Mouse (Mus musculus): ENCODE measurements around the gene Gm49325. TPM values are rescaled to one million over a fixed set of nuclear protein-coding genes. Genes with fewer than 3 reads are reported as not detected.

Gm49325 gene
- total RNA-seq, 2 experiments from 2014 or later, result 8.4 to 8.6 TPM

DNA sequence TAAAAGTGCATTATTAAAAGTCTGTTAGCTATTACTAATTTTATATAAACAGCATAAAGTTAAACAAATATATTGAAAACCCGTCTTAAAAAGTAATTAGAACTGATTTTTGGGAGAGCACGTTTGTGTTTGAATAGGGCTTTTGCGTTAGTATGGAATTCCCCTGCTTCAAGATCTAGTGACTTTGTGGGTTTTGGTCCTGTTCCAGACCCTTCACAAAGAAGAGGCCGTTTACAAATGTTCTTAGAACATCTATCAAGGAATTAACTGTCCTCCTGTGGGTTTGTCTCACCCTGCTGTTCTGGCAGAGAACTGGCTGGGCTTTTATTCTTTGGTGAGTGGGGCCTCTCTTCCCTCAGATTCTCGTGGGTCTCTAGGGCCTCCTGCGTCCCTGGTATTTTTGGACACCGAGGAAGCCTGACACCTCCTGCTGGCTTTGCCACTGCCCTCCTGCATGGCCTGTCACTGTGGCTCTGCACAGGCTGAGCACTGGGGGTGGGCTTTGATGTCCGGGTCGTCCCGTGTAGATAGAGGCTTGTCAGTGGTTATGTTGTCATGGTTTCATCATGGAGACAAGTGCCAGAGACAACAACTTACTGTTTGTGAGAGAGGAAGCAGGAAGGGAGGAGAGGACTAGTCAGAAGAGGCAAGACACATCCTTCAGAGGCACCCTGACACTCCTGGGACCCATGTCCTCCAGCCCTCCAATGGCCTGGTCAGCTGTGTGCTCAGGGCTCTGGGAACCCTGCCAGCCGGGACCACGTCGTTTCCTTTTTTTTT, 28.6 kb downstream of the Gm49325 start:
- intact Hi-C loops (cut with DNase I), result no loop called here
- no peak for TF ChIP-seq CTCF (IDR thresholded peaks at IDR 0.05)
- peak overlapping the region; percentile 61 for H3K27ac ChIP-seq
- peak overlapping the region; percentile 9; the same call in 1 of the 2 replicates for H3K4me3 ChIP-seq
- no peak for DNase-seq

DNA sequence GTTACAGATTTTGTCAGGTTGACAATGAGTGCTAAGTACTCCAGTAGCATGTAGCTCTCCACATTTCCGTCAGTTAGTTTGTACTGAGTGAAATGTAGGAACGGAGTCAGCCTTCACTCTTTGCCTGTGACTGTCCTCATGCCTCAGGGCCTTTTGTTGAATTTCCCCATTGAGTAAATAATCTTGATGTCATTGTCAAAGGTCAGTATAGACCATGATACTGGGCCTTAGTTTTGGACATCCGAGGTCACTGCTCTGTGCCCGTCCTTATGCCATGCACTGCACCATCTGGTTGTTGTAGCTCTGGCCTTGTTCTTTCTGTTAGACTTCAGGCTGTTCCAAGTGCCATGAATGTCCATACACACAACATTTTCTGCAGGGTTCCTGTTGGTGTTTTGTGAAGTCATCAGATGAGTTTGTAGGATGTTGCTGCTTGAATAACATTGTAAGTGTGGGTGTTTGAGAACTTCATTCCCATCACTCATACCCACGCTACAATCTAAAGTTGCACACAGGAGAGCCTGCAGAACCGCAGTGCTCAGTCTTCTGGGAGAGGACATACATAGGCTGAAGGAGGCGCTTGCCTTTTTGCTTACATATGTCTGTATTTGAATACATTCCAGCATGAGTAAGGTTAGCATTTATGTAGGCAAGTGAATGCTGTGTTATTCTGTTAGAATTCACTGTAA, 30.4 kb downstream of the Gm49325 start:
- Histone ChIP-seq H3K4me3 (no peak overlapping the region), H3K27ac (no peak overlapping the region)
- DNase-seq, result no peak
- intact Hi-C loops (cut with DNase I), result no loop called here
- TF ChIP-seq CTCF (IDR thresholded peaks at IDR 0.05), result no peak

DNA sequence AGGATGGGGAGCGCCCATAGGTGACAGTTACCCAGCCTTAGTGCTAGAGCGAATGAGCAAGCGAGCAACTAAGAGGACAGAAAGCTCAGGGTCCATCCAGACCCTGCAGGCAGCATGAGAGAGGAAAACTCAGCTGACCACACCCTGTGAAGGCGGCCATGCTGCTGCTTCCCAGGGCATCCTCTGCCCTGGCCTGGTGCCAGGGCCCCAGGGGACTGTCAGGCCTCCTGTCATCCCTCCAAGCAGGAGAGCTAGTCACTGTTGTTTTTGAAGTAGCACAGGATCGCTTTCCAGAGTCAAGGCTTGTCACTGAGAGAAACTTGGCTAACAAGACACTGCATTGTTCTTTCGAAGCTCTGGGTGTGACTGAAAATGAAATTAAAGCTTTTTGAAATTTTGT, 33.0 kb downstream of the Gm49325 start:
- Histone ChIP-seq H3K27ac (peak overlapping the region; percentile 49), H3K4me3 (no peak overlapping the region)
- TF ChIP-seq CTCF (IDR thresholded peaks at IDR 0.05), result no peak
- no peak for DNase-seq
- intact Hi-C loops (cut with DNase I), result no loop called here

DNA sequence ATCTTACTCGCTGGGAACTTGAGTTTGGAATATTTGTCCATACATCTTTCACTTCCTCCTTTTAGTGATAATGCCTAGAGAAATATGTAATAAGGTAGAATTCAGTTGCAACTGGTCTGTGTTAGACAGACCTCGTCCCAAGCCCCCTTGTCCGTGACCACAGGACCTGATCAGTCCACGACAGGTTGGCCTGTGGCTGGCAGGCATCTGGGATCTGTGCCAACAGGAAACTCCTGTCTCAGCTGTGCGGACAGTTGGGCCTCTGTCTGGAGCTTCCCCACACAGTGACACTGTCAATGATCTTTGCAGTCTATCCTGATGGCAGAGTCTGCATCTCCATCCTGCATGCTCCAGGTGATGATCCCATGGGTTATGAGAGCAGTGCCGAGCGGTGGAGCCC, 37.2 kb downstream of the Gm49325 start:
- intact Hi-C loops (cut with DNase I), result no loop called here
- TF ChIP-seq CTCF (IDR thresholded peaks at IDR 0.05), result no peak
- no peak for DNase-seq
- Histone ChIP-seq H3K4me3 (no peak overlapping the region), H3K27ac (no peak overlapping the region)

- Histone ChIP-seq H3K4me3 (no peak overlapping the region), H3K27ac (no peak overlapping the region)
- TF ChIP-seq CTCF (IDR thresholded peaks at IDR 0.05), result no peak
- intact Hi-C loops (cut with DNase I), result no loop called here
- no peak for DNase-seq
Measured at GRCm38 (mm10) chr10:77645571-77645970, 39.6 kb downstream of the Gm49325 start.

DNA sequence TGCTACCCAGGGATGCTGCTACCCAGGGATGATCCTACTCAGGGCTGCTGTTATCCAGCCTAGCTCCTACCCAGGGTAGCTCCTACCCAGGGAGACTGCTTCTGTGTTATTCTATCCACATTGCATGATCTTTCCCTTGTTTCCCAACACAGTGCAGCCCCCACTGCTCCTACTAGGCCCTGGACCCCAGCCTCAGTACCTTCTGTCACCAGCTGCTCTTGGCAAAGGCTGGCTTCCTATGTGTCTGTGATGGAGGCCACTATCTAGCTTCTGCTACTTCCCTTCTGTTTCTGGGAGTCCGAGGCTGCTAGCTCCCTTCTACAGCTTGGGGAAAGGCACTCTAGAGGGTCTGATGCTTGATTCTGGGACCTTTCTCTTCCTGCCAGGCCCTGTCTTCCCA, 41.5 kb downstream of the Gm49325 start:
- DNase-seq, result no peak
- no peak overlapping the region for H3K4me3 ChIP-seq
- TF ChIP-seq CTCF (IDR thresholded peaks at IDR 0.05), result no peak
- H3K27ac ChIP-seq, result no peak overlapping the region
- intact Hi-C loops (cut with DNase I), result no loop called here

GRCm38 (mm10) chr10:77647901-77648300, 41.9 kb downstream of the Gm49325 start:
- no peak overlapping the region for H3K27ac ChIP-seq
- no peak overlapping the region for H3K4me3 ChIP-seq
- DNase-seq, result no peak
- no peak for TF ChIP-seq CTCF (IDR thresholded peaks at IDR 0.05)
- intact Hi-C loops (cut with DNase I), result no loop called here

- Histone ChIP-seq H3K4me3 (no peak overlapping the region), H3K27ac (no peak overlapping the region)
- intact Hi-C loops (cut with DNase I), result no loop called here
- no peak for TF ChIP-seq CTCF (IDR thresholded peaks at IDR 0.05)
- no peak for DNase-seq
Measured at GRCm38 (mm10) chr10:77652046-77652445, 46.0 kb downstream of the Gm49325 start.

DNA sequence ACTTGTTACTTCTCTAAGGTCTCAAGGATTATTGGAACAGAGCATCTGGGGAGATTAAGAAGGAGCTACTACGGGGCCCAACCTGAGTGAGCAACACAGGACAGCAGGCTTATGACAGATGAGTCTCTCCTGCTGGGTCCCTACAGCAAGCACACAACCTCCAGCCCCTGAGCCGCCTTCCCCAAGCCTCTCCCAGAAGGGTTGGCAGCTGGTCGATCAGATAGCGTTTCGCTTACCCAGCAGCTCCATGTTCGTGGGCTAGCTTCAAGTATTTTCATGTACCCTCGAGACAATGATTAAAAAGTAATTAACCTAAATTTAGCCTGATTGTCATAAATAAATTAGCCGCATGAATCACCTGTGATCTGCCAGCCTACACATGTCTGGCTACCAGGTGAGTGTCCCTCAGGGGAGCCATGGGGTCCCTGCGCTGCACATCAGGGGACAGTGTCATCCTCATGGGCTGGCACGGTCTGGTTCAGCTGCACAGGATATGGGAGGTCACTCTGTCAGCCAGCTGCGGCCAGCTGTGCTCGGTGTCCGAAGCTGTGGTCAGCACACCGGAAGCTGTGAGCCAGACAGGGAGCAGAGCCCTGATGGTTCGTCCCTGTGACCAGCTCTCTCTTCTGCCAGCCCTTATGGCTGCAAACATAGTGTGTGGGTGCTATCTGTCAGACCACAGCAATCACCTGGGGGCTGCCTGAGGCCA, 52.4 kb downstream of the Gm49325 start:
- TF ChIP-seq CTCF (IDR thresholded peaks at IDR 0.05), result no peak
- intact Hi-C loops (cut with DNase I), result no loop called here
- no peak for DNase-seq
- no peak overlapping the region for H3K27ac ChIP-seq
- H3K4me3 ChIP-seq, result no peak overlapping the region

DNA sequence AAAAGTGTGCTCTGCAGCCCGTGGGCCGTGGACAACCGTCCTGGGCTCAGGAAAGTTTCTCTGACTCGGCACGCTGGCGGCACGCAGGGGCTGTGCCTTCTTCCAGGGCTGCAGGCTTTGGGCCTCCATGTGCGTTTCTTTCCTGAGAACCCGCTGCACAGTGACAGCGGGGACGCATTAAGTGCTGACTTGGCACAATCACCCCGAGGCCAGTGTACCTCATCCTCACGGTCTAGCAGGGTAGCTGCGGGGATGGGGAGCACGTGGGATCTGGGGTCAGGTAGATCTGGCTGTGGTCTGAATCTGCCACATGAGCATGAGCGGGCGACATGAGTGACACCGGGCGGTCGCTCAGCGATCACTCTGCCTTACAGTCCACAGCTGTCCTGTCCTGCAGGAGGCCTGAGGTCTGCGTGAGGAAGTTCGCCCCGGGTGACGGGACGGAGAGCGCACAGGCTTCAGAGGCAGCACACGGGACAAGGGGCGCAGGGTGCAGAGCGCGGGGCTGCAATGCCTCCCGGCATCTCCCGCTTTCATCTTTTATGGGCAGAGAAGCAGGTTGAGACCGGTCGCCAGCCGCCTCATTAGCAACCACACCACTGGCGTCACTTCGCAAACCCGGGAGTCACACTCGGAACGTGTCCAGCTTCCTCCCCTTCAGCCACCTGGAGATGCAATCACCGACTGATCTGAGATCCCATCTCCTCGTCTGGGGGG, 58.1 kb downstream of the Gm49325 start:
- no peak for DNase-seq
- TF ChIP-seq CTCF (IDR thresholded peaks at IDR 0.05), result no peak
- Histone ChIP-seq H3K27ac (no peak overlapping the region), H3K4me3 (no peak overlapping the region; the same call in 1 of the 2 replicates)
- intact Hi-C loops (cut with DNase I), result no loop called here

GRCm38 (mm10) chr10:77666342-77666741, 60.3 kb downstream of the Gm49325 start:
- no peak overlapping the region for H3K27ac ChIP-seq
- TF ChIP-seq CTCF (IDR thresholded peaks at IDR 0.05), result no peak
- DNase-seq, result no peak
- H3K4me3 ChIP-seq, result no peak overlapping the region
- intact Hi-C loops (cut with DNase I), result no loop called here

- H3K4me3 ChIP-seq, result no peak overlapping the region
- intact Hi-C loops (cut with DNase I), result no loop called here
- no peak overlapping the region for H3K27ac ChIP-seq
- no peak for DNase-seq
- no peak for TF ChIP-seq CTCF (IDR thresholded peaks at IDR 0.05)
Measured at GRCm38 (mm10) chr10:77667402-77667801, 61.4 kb downstream of the Gm49325 start.
